ENCODE assay signal across 1 mouse cellular context in the genomic region with DNA sequence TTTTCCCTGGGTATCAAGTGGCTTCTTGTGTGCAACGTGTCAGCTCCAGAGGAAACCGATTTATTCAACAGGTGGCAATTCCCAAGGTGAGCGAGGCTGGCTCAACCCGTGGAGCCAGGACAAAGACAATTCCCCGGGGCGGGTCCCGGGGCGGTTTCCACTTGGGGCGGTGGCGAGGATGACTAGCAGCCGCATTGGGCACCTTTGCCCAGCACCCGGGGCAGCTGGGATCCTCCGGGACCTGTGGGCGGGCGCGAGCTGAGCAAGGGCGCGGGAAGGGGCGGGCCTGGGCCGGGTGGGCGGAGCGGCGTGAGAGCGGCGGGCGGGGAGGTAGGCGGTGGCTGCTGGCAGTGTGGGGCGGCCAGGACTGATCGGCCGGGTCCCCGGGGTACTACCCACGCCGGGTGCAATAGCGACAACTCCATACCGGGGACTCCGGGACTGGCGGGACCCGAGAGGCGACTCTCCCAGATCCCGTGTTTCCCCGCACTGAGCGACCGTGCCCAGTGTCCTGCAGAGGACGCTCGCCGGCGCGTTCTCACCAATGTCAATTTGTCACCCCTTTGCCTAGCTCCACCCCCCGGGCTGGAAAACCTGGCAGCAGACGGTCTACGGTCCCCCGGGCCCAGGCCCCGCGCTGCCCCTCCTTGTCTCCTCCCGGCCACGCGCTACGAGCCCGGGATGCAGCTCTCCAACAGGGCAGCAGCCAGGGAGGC.
TF ChIP-seq lines count a peak whose summit lies in the region.

No protein-coding gene starts in this region.

TF ChIP-seq in CH12.LX, 34 proteins besides CTCF, POLR2A, EP300 and RAD21 (continued from another document):
- TF ChIP-seq NELFE (IDR thresholded peaks at IDR 0.05; ENCODE audit: low read depth, low read length) (0 out of 2 replicates have a peak, but pooled peaks have one; percentile 11), MAZ (IDR thresholded peaks at IDR 0.05; ENCODE audit: low read depth, low read length) (no peak), PAX5 (IDR thresholded peaks at IDR 0.05; ENCODE audit: low read length) (no peak)
